Mouse (Mus musculus) neural tube, embryonic 11.5 days (tissue): ENCODE measurements around the gene Olfr556. TPM values are rescaled to one million over a fixed set of nuclear protein-coding genes. Genes with fewer than 3 reads are reported as not detected.
"Not testable (repeated sequence)": the region's sequence is repeated elsewhere in the genome, so short reads cannot be mapped to it uniquely, and the experiment has no call there.

Source experiments
- ATAC-seq: fragments of 200-750 bp; cut with Nextera tagmentation; 2 replicates; pipeline ENCODE4 v1.8.0; 2017; ENCODE audit warnings: moderate number of reproducible peaks, mild to moderate bottlenecking, moderate TSS enrichment, moderate library complexity; ENCODE audit not compliant: insufficient read depth, low FRiP score, low TSS enrichment
- DNase-seq: peaks from one replicate; pipeline ENCODE4 v3.0.0-alpha.2; 2015; ENCODE audit warnings: low spot score
- H3K27ac ChIP-seq: fragments of 300-500 bp; sonication (generic); 2 replicates; pipeline ENCODE4 v1.5.1; 2014; ENCODE audit warnings: low read depth, mild to moderate bottlenecking, low read length
- H3K27me3 ChIP-seq: fragments of 300-500 bp; sonication (generic); 2 replicates; pipeline ENCODE4 v1.6.1; 2014; ENCODE audit warnings: mild to moderate bottlenecking, low read length, mixed read lengths; ENCODE audit not compliant: control insufficient read depth, insufficient read depth
- H3K36me3 ChIP-seq: fragments of 300-500 bp; sonication (generic); 2 replicates; pipeline ENCODE4 v1.6.1; 2014; ENCODE audit warnings: mild to moderate bottlenecking, low read length, moderate library complexity, mixed read lengths; ENCODE audit not compliant: control insufficient read depth, insufficient read depth
- H3K4me1 ChIP-seq: fragments of 300-500 bp; sonication (generic); 2 replicates; pipeline ENCODE4 v1.6.1; 2014; ENCODE audit warnings: low read length, mixed read lengths; ENCODE audit not compliant: control insufficient read depth, insufficient read depth
- H3K4me2 ChIP-seq: fragments of 300-500 bp; sonication (generic); 2 replicates; pipeline ENCODE4 v1.6.1; 2014; ENCODE audit warnings: low read depth, mild to moderate bottlenecking, moderate library complexity
- H3K4me3 ChIP-seq: fragments of 300-500 bp; sonication (generic); 2 replicates; pipeline ENCODE4 v1.5.1; 2014; ENCODE audit warnings: low read depth, low read length
- H3K9ac ChIP-seq: fragments of 300-500 bp; sonication (generic); 2 replicates; pipeline ENCODE4 v1.6.1; 2014; ENCODE audit warnings: mild to moderate bottlenecking, low read length
- H3K9me3 ChIP-seq: fragments of 300-500 bp; sonication (generic); 2 replicates; pipeline ENCODE4 v1.6.1; 2016; ENCODE audit warnings: low read length; ENCODE audit not compliant: control insufficient read depth
- WGBS: fragments of 180-500 bp; shearing (Covaris S2); extraction: QIAGEN DNeasy Blood & Tissue Kit; methylation state at CpG from one replicate; pipeline ENCODE4 v1.1.7; 2014; 5-methylcytosine and 5-hydroxymethylcytosine counted together
- polyA plus RNA-seq: library from polyadenylated mRNA; unstranded; fragments of >200 nt; fragmentation: Nextera tagmentation; extraction: Ambion mirVana; gene quantifications from 2 replicates; pipeline ENCODE4 v1.2.1, GENCODE M21; 2014

Olfr556 gene
- not detected in 2 replicates for polyA plus RNA-seq

- Histone ChIP-seq H3K9ac (no peak within 1 kb of the TSS), H3K4me2 (no peak within 1 kb of the TSS), H3K27me3 (no peaks in the 10 kb centered on the region), H3K27ac (no peak within 1 kb of the TSS), H3K9me3 (no peaks in the 10 kb centered on the region), H3K36me3 (no peaks in the 10 kb centered on the region), H3K4me1 (no peaks in the 10 kb centered on the region), H3K4me3 (no peak within 1 kb of the TSS)
- WGBS = 28% methylated on average over 3 of the region's 3 CpGs
- ATAC-seq (no peak), DNase-seq (no peak)
Measured at GRCm38 (mm10) chr7:102664599-102664998, at the start of gene Olfr556. Olfr556 (plus strand) TSS chr7:102664899.

GRCm38 (mm10) chr7:102618118-102618517 is 46.6 kb upstream of the Olfr556 start, which contains the start of gene Olfr553:
Olfr553 (minus strand) TSS chr7:102618218.
- Histone ChIP-seq H3K9me3 (no peaks in the 10 kb centered on the region), H3K4me3 (no peak within 1 kb of the TSS), H3K4me2 (no peak within 1 kb of the TSS), H3K27me3 (no peaks in the 10 kb centered on the region), H3K4me1 (no peaks in the 10 kb centered on the region), H3K27ac (no peak within 1 kb of the TSS), H3K9ac (no peak within 1 kb of the TSS), H3K36me3 (no peaks in the 10 kb centered on the region)
- DNase-seq = no peak
- ATAC-seq = no peak

- H3K4me1 ChIP-seq = no peaks in the 10 kb centered on the region
- WGBS = 73% methylated on average over 5 of the region's 5 CpGs
Measured at GRCm38 (mm10) chr7:102619608-102620007, 45.1 kb upstream of the Olfr556 start.

GRCm38 (mm10) chr7:102620368-102620767 is 44.3 kb upstream of the Olfr556 start:
- not testable (repeated sequence) for H3K4me3 ChIP-seq, DNase-seq, H3K36me3 ChIP-seq, H3K4me1 ChIP-seq, H3K4me2 ChIP-seq, H3K9me3 ChIP-seq, ATAC-seq, H3K27ac ChIP-seq, H3K9ac ChIP-seq, H3K27me3 ChIP-seq
- 87% methylated on average over 15 of the region's 19 CpGs for WGBS

More at GRCm38 (mm10) chr7:102619608-102620007, 45.1 kb upstream of the Olfr556 start:
- no peaks in the 10 kb centered on the region for H3K36me3 ChIP-seq
- H3K4me3 ChIP-seq = no peak overlapping the region
- H3K4me2 ChIP-seq = no peak overlapping the region
- no peak overlapping the region for H3K9ac ChIP-seq
- no peaks in the 10 kb centered on the region for H3K27me3 ChIP-seq
- no peaks in the 10 kb centered on the region for H3K9me3 ChIP-seq
- ATAC-seq (no peak), DNase-seq (peak; percentile 19)
- no peak overlapping the region for H3K27ac ChIP-seq

- Histone ChIP-seq H3K4me3 (no peak overlapping the region), H3K4me2 (no peak overlapping the region), H3K9me3 (no peaks in the 10 kb centered on the region), H3K4me1 (no peaks in the 10 kb centered on the region), H3K27me3 (no peaks in the 10 kb centered on the region), H3K36me3 (no peaks in the 10 kb centered on the region), H3K27ac (no peak overlapping the region), H3K9ac (no peak overlapping the region)
- DNase-seq (no peak), ATAC-seq (no peak)
- 32% methylated on average over 3 of the region's 3 CpGs for WGBS
Measured at GRCm38 (mm10) chr7:102636665-102637064, 28.0 kb upstream of the Olfr556 start.

- ATAC-seq (no peak), DNase-seq (no peak)
- H3K27me3 ChIP-seq = no peaks in the 10 kb centered on the region
- H3K36me3 ChIP-seq = no peaks in the 10 kb centered on the region
- WGBS = 80% methylated on average over 1 of the region's 1 CpGs
- no peak within 1 kb of the TSS for H3K27ac ChIP-seq
- no peak within 1 kb of the TSS for H3K4me3 ChIP-seq
- no peaks in the 10 kb centered on the region for H3K9me3 ChIP-seq
- no peaks in the 10 kb centered on the region for H3K4me1 ChIP-seq
- no peak within 1 kb of the TSS for H3K9ac ChIP-seq
- H3K4me2 ChIP-seq = no peak within 1 kb of the TSS
Measured at GRCm38 (mm10) chr7:102638132-102638531, 26.6 kb upstream of the Olfr556 start, which contains the start of gene Olfr554. Olfr554 (plus strand) TSS chr7:102638432.

- H3K4me3 ChIP-seq = not testable (repeated sequence)
Measured at GRCm38 (mm10) chr7:102644945-102645344, 19.8 kb upstream of the Olfr556 start.

GRCm38 (mm10) chr7:102658523-102658922 is 6.2 kb upstream of the Olfr556 start, which contains the start of gene Olfr555:
Olfr555 (plus strand) TSS chr7:102658823.
- WGBS = 72% methylated on average over 1 of the region's 1 CpGs
- H3K9ac ChIP-seq = no peak within 1 kb of the TSS
- no peaks in the 10 kb centered on the region for H3K4me1 ChIP-seq
- H3K9me3 ChIP-seq = no peaks in the 10 kb centered on the region
- H3K4me2 ChIP-seq = no peak within 1 kb of the TSS
- DNase-seq (no peak), ATAC-seq (no peak)
- H3K27ac ChIP-seq = no peak within 1 kb of the TSS
- H3K36me3 ChIP-seq = no peaks in the 10 kb centered on the region
- no peaks in the 10 kb centered on the region for H3K27me3 ChIP-seq
- H3K4me3 ChIP-seq = no peak within 1 kb of the TSS

More at GRCm38 (mm10) chr7:102644945-102645344, 19.8 kb upstream of the Olfr556 start:
- H3K27me3 ChIP-seq, H3K27ac ChIP-seq, DNase-seq, H3K4me2 ChIP-seq, H3K9me3 ChIP-seq, H3K9ac ChIP-seq, H3K4me1 ChIP-seq, ATAC-seq, H3K36me3 ChIP-seq: not testable (repeated sequence)
- 87% methylated on average over 3 of the region's 4 CpGs for WGBS

- DNase-seq = peak; percentile 16
- Histone ChIP-seq H3K36me3 (no peaks in the 10 kb centered on the region), H3K27ac (no peak overlapping the region), H3K9me3 (no peaks in the 10 kb centered on the region), H3K27me3 (no peaks in the 10 kb centered on the region), H3K4me2 (no peak overlapping the region), H3K4me3 (no peak overlapping the region), H3K9ac (no peak overlapping the region), H3K4me1 (no peaks in the 10 kb centered on the region)
- WGBS = 52% methylated on average over 2 of the region's 2 CpGs
- no peak for ATAC-seq
Measured at GRCm38 (mm10) chr7:102665378-102665777, 679 bp downstream of the Olfr556 start.
